Mouse (Mus musculus) heart, adult 2 months (tissue): ENCODE results near the gene Dok1.

Experiments
- CTCF ChIP-seq: fragments of 200-600 bp; IDR thresholded peaks from 2 replicates; pipeline ENCODE4 v1.8.1; 2022; ENCODE audit warnings: antibody characterized with exemption, mild to moderate bottlenecking, moderate library complexity
- EP300 ChIP-seq: fragments of 200-500 bp; IDR thresholded peaks from 2 replicates; pipeline ENCODE4 v1.6.1; 2011; ENCODE audit warnings: low read depth, low read length, control low read depth; ENCODE audit not compliant: insufficient read depth
- POLR2A ChIP-seq: fragments of 200-500 bp; IDR thresholded peaks from 2 replicates; pipeline ENCODE4 v1.6.1; 2011; ENCODE audit warnings: mild to moderate bottlenecking, low read depth, low read length, control low read depth; ENCODE audit not compliant: insufficient read depth

- TF ChIP-seq POLR2A: no peak
- TF ChIP-seq CTCF: no peak
- TF ChIP-seq EP300: no peak
These were observed 33.2 kb upstream of the Dok1 start for GRCm38 (mm10) chr6:83066441-83066840.
